Mouse (Mus musculus): Measurements from ENCODE around the gene Atp5j2.

GRCm38 (mm10) chr5:145178461-145178980, 13.3 kb downstream of the Atp5j2 start:
- no peak for TF ChIP-seq CTCF (IDR thresholded peaks at IDR 0.05; ENCODE audit: borderline replicate concordance, insufficient read depth, low read depth, low read length)
- TF ChIP-seq POLR2A (IDR thresholded peaks at IDR 0.05; ENCODE audit: borderline replicate concordance, insufficient read depth, low read length): no peak
